Mouse (Mus musculus): ENCODE data around the gene Miox.

Miox gene

DNA sequence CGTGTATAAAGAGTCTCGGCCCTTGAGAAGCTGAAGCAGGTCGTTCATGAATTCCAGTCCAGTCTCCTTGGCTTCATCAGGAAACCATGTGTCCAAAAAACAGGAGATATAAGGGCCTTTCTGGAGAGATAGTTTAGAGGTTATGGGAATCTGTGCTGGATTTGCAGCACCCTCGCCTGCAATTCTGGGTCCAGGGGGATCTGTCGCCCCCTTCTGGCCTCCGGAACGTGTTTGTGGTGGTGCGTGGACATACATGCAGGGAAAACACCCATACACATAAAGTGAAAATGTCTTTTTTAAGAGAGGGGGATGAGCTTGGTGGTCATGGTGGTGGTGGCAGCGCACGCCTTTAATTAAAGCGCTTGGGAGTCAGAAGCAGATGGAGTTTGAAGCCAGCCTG, 18.1 kb upstream of the Miox start:
- peak; percentile 24 for DNase-seq

- DNase-seq = no peak
Observed at GRCm38 (mm10) chr15:89321264-89321663, 12.9 kb upstream of the Miox start.

GRCm38 (mm10) chr15:89322670-89323522, 11.3 kb upstream of the Miox start, which contains the start of gene Adm2:
Gene Adm2, plus strand, starts transcription at chr15:89322720.
- DNase-seq = no peak

DNA sequence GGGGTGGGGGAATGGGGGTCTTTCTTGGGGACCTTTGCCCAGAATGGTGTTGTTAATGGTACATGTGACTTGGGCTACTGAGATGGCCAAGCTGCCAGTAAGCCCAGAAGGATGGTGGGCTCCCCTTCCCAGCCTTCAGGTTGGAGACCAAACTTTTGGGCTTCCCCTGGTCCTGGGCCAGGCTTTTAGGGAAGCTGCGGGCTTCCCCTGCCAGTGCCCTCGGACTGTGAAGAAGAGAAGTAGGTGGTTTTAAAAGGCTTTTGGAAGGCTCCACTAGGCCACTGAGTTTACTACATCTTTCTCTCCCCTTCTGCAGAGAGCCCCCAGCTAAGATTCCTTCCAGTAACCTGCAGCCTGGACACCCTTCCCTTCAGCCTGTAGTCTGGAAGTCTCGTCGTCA, 10.5 kb upstream of the Miox start:
- no peak for DNase-seq

DNA sequence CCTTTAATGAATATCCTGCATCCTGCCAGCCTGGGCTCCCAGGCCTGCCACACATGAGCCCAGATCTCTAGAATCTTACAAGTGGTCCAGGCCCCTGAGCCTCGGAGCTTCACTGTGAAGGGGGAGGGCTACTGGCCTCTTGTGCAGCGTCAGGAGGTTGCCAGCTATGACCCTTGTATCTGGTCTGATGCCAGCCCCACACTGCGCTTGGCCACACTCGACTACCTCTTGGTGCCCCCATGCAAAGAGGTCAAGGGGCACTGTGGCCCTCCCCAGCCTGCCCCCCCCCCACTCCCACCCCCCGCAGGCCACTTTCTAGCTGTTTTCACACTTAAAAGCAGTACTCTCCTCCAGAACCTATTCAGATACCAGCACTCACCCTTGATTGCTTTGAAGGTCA, 7.8 kb upstream of the Miox start:
- DNase-seq = peak; percentile 89

DNA sequence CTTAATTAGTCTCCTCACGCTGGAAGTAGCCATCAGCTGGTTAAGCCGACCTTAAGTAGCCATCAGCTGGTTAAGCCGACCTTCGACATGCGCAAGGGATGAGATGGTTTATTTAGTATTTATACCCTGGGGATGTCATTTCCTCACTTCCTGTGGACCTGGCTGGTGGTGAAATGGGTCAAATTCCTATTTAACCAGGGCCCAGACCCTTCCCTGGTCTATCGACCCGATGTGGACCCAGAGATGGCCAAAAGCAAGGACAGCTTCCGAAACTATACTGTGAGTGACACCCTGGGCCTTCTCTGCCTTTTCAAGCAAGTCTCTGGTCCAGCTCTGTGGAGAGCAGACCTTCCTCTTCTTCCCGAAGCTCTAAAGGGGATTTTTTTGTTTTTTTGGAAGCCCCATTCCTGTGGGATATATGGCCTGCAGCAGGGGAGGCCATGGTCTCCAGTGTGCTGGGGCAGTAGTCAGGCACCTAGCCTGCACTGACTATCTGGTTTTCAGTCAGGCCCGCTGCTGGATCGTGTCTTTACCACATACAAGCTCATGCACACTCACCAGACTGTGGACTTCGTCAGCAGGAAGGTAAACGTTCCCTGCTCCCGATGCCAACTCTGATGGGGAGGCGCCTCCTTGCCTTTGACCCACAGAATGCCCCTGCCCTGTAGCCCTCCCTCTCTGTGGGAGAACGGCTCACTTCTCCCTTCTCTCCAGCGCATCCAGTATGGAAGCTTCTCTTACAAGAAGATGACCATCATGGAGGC, 758 bp downstream of the Miox start:
- peak; percentile 57 for DNase-seq

DNA sequence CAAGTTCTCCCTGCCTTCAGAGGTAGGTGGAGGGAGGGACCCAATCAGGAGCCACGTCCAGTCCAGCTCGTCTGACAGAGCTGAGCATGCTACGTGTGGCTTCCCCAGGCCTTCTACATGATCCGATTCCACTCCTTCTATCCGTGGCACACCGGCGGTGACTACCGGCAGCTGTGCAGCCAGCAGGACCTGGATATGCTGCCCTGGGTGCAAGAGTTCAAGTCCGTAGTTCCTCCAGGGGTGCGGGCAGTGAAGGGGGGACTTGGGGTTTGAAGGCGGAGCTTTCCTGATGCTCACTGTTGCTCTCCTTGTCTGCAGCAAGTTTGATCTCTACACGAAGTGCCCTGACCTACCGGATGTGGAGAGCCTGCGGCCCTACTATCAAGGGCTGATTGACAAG, 2.2 kb downstream of the Miox start:
- DNase-seq = no peak

GRCm38 (mm10) chr15:89339696-89340095, 5.5 kb downstream of the Miox start:
- no peak for DNase-seq

- DNase-seq = no peak
Observed at GRCm38 (mm10) chr15:89340136-89340535, 5.9 kb downstream of the Miox start.

- DNase-seq = no peak
Observed at GRCm38 (mm10) chr15:89341678-89342077, 7.5 kb downstream of the Miox start.

DNA sequence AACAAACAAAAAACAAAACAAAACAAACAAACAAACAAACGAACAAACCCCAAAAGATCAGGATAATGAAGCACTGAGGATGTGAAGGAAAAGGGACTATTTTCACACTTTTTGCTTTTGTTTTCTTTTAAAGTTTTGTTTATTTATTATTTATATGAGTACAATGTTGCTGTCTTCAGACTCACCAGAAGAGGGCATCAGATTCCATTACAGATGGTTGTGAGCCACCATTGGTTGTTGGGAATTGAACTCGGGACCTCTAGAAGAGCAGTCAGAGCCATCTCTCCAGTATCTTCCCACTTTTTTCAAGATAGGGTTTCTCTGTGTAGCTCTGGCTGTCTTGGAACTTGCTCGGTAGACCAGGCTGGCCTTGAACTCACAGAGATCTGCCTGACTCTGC, 9.1 kb downstream of the Miox start:
- no peak for DNase-seq

- no peak for DNase-seq
Observed at GRCm38 (mm10) chr15:89350447-89350846, 16.2 kb downstream of the Miox start.

DNA sequence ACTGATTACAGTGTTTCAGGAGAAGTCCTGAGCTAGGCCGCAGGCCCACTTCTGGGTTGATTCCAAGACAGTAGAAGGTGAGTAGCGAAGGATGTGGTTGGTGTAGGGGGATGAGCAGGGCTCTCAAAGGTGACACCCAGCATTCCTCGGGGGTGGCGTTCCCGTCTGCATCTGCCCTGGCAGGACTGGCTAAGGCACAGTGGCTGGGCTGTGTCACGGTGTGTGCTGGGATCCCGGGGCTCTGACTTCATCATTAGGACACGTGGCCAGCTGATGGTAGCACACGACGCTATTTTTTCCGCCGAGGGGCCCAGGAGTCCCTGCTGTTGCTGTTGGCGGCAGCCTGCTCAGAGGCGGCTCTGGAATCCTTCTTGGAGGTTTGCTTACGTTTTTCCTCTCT, 17.1 kb downstream of the Miox start:
- no peak for DNase-seq

- DNase-seq = no peak
Observed at GRCm38 (mm10) chr15:89352054-89352453, 17.9 kb downstream of the Miox start.

DNA sequence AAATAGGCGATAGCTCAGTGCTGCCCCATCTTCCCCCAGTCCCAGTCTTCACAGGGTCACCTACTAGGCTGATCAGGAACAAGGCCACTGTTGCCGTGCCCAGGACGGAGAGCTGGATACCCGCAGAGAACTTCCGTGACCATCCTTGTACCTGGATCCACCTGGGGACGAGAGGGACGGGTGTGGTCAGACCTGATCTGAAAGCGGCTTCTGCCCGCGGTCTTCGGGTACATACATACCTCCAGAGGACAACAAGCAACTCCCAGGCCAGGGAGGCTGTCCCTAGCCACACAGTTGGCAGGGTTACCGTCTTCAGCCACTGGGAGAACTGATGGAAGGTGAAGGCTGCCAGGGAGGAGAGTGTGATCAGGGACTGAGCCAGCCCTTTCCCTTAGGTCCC, 18.6 kb downstream of the Miox start:
- no peak for DNase-seq

DNA sequence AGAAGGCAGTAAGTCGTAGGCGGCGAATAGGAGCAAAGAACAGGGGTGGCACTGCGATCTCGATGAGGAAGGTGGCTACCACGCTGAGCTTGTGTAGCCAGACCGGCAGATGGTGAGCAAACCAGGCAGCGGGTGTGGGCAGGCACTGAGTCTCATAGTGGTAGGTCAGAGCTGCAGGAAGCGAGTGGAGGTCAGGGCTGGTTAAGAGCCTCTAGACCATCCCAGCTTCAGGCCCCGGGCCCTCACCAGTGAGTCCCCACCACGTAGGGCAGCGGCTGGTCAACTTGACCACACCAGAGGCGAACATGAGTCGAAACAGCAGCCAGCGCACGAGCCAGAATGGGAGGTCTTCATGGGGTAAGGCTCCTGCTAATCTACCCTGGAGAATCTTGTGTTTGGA, 19.6 kb downstream of the Miox start:
- no peak for DNase-seq

GRCm38 (mm10) chr15:89354455-89354854, 20.3 kb downstream of the Miox start:
- DNase-seq = no peak

GRCm38 (mm10) chr15:89355241-89356187, 21.3 kb downstream of the Miox start, which contains the start of the genes Lmf2 and Ncaph2:
Gene Lmf2, minus strand, starts transcription at chr15:89355659.
Gene Ncaph2, plus strand, starts transcription at chr15:89355719.
- peak; percentile 97 for DNase-seq

DNA sequence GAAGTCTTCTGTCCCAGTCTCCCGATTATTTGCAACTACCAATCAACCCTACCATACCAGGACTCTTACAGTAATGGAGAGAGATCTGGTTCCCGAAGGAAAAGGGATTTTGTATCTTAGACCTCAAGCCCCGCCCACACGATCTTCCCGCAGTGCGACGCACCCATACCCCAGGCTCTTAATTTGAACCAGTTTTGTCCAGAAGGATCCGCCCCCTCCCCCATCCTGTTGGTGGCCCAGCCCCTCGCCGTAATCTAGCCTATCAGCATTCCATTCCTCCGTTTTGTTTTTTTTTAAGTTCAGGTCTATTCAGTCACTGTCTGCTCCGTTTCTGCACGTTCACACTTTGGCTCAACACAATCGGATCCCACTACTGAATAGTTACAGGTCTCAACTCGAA, 22.2 kb downstream of the Miox start:
- DNase-seq = peak; percentile 65

DNA sequence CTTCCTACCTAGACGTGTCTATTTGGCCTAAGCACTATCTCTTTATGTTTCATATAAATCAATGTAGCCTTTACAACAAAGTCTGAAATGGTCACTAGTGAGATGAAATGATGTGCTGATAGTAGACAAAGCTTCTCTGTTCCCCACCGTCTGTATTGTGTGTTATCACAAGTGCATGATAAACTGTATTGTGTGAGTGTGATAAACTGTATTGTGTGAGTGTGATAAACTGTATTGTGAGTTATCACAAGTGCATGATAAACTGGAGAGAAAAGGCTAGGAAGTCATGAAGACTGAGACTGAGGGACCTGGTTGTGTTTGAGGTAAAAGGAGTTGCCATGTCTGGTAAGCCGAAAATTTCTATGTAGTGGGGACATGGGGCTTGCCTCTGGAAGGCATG, 24.6 kb downstream of the Miox start:
- DNase-seq = no peak

- no peak for DNase-seq
Observed at GRCm38 (mm10) chr15:89363051-89363450, 28.9 kb downstream of the Miox start.

DNA sequence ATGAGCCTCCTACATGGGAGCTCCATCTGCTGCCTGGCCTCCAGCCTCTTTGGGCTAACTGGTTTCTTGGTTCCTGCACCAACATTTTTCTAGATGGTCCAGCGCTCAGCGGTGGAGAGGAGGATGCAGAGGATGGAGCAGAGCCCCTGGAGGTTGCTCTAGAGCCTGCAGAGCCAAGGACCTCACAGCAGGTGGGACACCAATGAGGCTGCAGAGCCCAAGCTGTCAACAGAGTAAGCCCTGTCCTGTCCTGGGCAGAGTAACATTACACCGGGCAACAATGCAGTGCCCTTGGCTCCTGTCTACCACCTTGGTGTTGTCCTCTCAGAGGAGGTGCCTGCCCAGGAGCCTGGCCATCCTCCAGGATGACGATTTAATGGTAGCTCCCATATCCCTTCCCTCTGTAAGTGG, 30.9 kb downstream of the Miox start:
- DNase-seq = no peak

DNA sequence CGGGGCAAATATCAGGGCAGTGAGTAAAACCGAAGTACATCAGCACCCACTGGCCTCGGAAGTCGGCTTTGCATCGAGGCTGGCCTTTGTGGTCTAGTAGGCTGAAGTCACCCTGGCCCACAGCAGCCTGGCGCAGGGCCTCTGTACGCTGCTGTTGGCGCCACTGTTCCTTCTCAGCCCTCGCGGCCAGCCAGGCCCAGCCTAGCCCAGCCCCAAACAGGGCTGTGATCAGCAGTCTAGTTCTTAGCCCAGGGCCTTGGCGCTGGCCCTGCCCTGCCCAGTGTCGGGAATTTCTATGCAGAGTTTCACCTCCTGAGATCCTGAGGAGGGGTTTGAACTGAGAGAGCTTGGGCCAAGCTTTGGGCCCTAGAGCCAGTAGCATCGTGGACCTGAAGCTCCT, 37.9 kb downstream of the Miox start:
- no peak for DNase-seq
